Mouse (Mus musculus) ES-Bruce4 (cell line): Measurements from ENCODE around the gene Cgref1. TPM values are rescaled to one million over a fixed set of nuclear protein-coding genes. Genes with fewer than 3 reads are reported as not detected.

Experiments
- H3K27ac ChIP-seq: 2 replicates; pipeline ENCODE4 v1.5.1; 2012; ENCODE audit warnings: low read length, inconsistent platforms; ENCODE audit not compliant: insufficient read depth
- H3K27me3 ChIP-seq: 2 replicates; pipeline ENCODE4 v1.6.1; 2012; ENCODE audit warnings: mild to moderate bottlenecking, low read length, inconsistent platforms; ENCODE audit not compliant: control insufficient read depth, poor library complexity, insufficient read depth, severe bottlenecking
- H3K36me3 ChIP-seq: 2 replicates; pipeline ENCODE4 v1.6.1; 2012; ENCODE audit warnings: inconsistent platforms, mild to moderate bottlenecking, low read length, moderate library complexity; ENCODE audit not compliant: control insufficient read depth, poor library complexity, insufficient read depth, severe bottlenecking
- H3K4me1 ChIP-seq: one replicate; pipeline ENCODE4 v1.8.1; 2011; ENCODE audit warnings: low read length; ENCODE audit not compliant: control insufficient read depth, insufficient read depth
- H3K4me3 ChIP-seq: 2 replicates; pipeline ENCODE4 v1.5.1; 2011; ENCODE audit warnings: low read depth, mild to moderate bottlenecking, low read length
- H3K9ac ChIP-seq: 2 replicates; pipeline ENCODE4 v1.6.1; 2012; ENCODE audit warnings: low read depth, mild to moderate bottlenecking, inconsistent platforms; ENCODE audit not compliant: poor library complexity, severe bottlenecking
- H3K9me3 ChIP-seq: replicated peaks from 2 replicates; pipeline ENCODE4 v1.6.1; 2012; ENCODE audit warnings: mild to moderate bottlenecking, low read length, inconsistent platforms; ENCODE audit not compliant: control insufficient read depth, poor library complexity, insufficient read depth, severe bottlenecking
- CTCF ChIP-seq: IDR thresholded peaks from one replicate; pipeline ENCODE4 v1.8.1; 2011; ENCODE audit warnings: low read depth, low read length
- EP300 ChIP-seq: IDR thresholded peaks from 2 replicates; pipeline ENCODE4 v1.6.1; 2011; ENCODE audit warnings: low read depth, low read length; ENCODE audit not compliant: insufficient read depth
- POLR2A ChIP-seq: IDR thresholded peaks from one replicate; pipeline ENCODE4 v1.8.1; 2011; ENCODE audit warnings: low read length; ENCODE audit not compliant: insufficient read depth
- polyA plus RNA-seq: library from polyadenylated mRNA; stranded (reverse); fragments of >200 nt; gene quantifications from 2 replicates; pipeline ENCODE4 v1.2.4, GENCODE M21; 2011; ENCODE audit warnings: low read depth; ENCODE audit not compliant: missing spikeins, insufficient read depth, insufficient read length

Gene Cgref1
- polyA plus RNA-seq, 1 experiment: 26.3 TPM

DNA sequence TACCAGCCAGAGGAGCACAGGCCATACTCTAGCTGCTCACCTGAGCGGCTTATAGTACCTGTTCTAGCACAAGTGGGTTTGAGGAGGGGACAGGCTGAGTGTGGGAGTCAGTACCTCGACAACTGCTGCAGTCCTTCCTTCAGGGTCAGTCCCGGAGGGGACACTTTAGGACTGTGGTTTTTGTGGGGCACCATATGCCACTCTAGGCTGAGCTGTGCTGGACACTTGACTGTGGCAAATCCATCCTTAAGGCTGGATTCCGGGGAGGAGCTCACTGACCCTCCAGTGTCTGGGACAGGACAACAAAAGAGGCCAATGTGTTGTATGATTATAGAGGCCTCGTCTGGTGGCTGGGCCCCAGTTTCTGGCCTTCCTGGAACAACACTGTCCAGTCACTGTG, 7.2 kb upstream of the Cgref1 start:
- Histone ChIP-seq H3K9ac (no peak overlapping the region), H3K36me3 (peaks cover 20% of the 10 kb centered on the region), H3K27me3 (no peaks in the 10 kb centered on the region), H3K4me3 (no peak overlapping the region), H3K4me1 (no peaks in the 10 kb centered on the region), H3K9me3 (no peaks in the 10 kb centered on the region), H3K27ac (no peak overlapping the region)
- TF ChIP-seq EP300 (no peak), CTCF (no peak), POLR2A (no peak)

DNA sequence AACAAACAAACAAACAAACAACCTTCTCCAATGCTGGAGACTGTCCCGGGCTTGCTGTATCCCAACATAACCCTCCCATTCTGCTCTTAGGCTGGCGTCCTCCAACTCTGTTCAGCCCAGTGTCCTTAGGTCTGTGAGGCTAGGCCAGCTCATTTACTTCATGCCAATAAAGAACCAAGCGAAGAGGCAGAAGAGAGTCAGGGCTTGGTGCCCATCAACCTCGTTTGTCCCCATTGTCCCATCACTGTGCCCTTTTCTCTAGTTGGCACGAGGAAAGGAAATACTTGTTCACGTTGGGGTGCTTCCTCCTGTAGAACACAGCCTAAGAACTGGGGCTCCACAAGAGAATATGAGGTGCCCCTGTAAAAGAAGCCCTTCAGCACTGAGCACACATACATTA, 6.3 kb upstream of the Cgref1 start:
- Histone ChIP-seq H3K36me3 (peaks cover 20% of the 10 kb centered on the region), H3K27me3 (no peaks in the 10 kb centered on the region), H3K9ac (no peak overlapping the region), H3K4me3 (no peak overlapping the region), H3K4me1 (no peaks in the 10 kb centered on the region), H3K27ac (no peak overlapping the region), H3K9me3 (no peaks in the 10 kb centered on the region)
- TF ChIP-seq POLR2A (no peak), CTCF (no peak), EP300 (no peak)

DNA sequence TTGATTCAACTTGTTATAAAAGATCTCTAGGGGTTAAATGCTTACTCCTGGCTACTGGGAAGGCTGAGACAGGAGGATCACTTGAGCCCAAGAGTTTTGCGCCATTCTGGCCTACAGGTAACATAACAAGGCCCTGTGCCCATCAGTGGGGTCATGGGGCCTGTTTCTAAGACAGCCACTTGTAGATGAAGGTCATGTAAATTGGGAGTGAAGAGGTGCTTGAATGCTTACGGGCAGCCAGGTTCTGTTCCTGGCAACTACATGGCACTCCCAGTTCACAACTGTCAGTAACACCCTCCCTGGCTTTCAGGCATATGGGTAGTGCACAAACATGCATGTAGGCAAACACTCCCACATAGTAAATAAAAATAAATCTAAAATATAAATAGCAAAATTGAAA, 5.5 kb upstream of the Cgref1 start:
- no peaks in the 10 kb centered on the region for H3K27me3 ChIP-seq
- H3K4me1 ChIP-seq: no peaks in the 10 kb centered on the region
- no peak overlapping the region for H3K9ac ChIP-seq
- H3K4me3 ChIP-seq: no peak overlapping the region
- no peaks in the 10 kb centered on the region for H3K9me3 ChIP-seq
- no peak overlapping the region for H3K27ac ChIP-seq
- no peak for TF ChIP-seq POLR2A
- no peak for TF ChIP-seq CTCF
- no peak for TF ChIP-seq EP300
- peaks cover 18% of the 10 kb centered on the region for H3K36me3 ChIP-seq

DNA sequence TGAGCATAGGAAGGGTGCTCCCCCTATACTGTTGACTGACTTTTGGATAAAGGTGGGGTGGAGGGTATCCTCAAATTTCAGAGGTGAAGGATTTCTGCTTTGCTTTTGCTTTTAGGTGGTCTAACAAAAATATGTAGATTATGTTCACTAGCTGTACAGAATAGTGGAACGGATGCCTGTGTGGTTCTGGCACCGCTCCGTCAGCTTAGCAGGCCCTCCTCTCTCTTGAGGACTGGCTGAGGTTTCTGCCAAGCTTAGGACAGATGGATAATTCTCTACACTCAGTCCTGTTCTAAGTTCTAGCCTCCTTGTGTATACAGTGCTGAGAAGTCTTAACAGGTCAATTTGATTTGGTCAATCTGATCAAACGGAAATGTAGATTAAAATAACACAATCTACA, 5.1 kb upstream of the Cgref1 start:
- no peak overlapping the region for H3K27ac ChIP-seq
- H3K4me3 ChIP-seq: peak overlapping the region; percentile 96
- H3K27me3 ChIP-seq: no peaks in the 10 kb centered on the region
- peak overlapping the region; percentile 58 for H3K9ac ChIP-seq
- no peak for TF ChIP-seq EP300
- TF ChIP-seq CTCF: no peak
- TF ChIP-seq POLR2A: no peak
- no peaks in the 10 kb centered on the region for H3K9me3 ChIP-seq
- no peaks in the 10 kb centered on the region for H3K4me1 ChIP-seq
- peaks cover 13% of the 10 kb centered on the region for H3K36me3 ChIP-seq

DNA sequence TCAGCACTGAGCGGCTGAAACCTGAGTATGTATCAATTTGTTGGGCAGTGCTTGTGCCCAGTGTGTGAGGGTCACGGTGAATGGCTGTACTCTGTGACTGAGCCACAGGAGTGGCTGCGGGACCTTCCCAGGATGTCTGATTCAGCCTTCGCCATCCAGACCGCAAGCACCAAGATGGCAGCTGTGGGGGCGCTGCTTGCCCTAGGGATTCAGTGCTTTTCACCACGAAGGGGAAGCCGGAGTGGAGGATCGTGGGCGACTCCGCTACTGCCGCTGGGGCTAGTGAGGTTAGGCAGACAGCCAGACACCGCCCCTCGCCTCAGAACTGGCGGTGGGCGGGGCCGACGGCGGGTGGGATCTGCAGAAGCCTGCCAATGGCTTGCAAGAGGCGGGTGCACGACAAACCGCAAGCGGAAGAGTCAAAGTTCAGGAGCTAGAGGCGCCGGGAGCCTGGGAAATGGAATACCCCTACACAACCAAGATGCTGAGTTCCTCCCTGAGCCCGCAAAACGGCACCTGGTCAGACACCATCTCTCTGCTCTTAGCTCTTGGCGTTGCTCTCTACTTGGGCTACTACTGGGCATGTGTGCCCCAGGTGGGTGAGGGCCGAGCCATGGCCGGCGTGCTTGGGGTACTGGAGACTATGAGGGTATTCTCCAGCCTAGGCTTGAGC, 4.4 kb upstream of the Cgref1 start:
- Histone ChIP-seq H3K9ac (peak overlapping the region; percentile 58), H3K27ac (no peak overlapping the region), H3K36me3 (peaks cover 6% of the 10 kb centered on the region), H3K4me1 (no peaks in the 10 kb centered on the region), H3K27me3 (no peaks in the 10 kb centered on the region), H3K9me3 (no peaks in the 10 kb centered on the region), H3K4me3 (peak overlapping the region; percentile 96)
- TF ChIP-seq CTCF (no peak), POLR2A (peak; percentile 87)

DNA sequence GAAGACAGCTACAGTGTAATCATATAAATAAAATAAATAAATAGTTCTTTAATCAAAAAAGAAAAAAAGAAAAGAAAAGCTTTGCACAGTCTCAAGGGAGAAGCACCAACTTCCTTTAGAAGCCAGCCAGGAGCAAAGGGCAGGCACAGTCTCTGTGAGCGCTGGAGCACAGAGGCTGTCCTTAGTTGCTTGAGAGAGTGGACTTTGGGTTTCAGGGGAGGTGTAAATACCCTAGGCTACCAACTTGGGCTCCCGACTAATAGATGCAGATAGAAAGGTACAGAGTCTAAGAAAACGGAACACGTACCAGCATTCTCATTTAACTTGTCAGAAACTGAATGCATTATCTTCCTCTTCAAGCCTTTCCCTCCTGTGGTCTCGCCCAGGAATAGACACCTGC, 3.2 kb upstream of the Cgref1 start:
- TF ChIP-seq POLR2A (no peak), CTCF (no peak), EP300 (no peak)
- H3K27ac ChIP-seq: no peak overlapping the region
- H3K4me3 ChIP-seq: no peak overlapping the region
- no peaks in the 10 kb centered on the region for H3K9me3 ChIP-seq
- H3K27me3 ChIP-seq: no peaks in the 10 kb centered on the region
- H3K36me3 ChIP-seq: no peaks in the 10 kb centered on the region; the same call in 1 of the 2 replicates
- H3K4me1 ChIP-seq: no peaks in the 10 kb centered on the region
- no peak overlapping the region for H3K9ac ChIP-seq
